Mouse (Mus musculus) neural tube, embryonic 14.5 days (tissue): ENCODE data around the gene Mrps31. TPM values are rescaled to one million over a fixed set of nuclear protein-coding genes. Genes with fewer than 3 reads are reported as not detected.

ENCODE experiments used
- ATAC-seq: fragments of 200-750 bp; cut with Nextera tagmentation; 2 replicates; pipeline ENCODE4 v1.8.0; 2017; ENCODE audit warnings: low read depth, mild to moderate bottlenecking, moderate TSS enrichment, moderate library complexity
- H3K27ac ChIP-seq: fragments of 300-500 bp; sonication (generic); 2 replicates; pipeline ENCODE4 v1.5.1; 2014; ENCODE audit warnings: low read depth, mild to moderate bottlenecking, control low read depth, low read length, moderate library complexity, mixed read lengths
- H3K27me3 ChIP-seq: fragments of 300-500 bp; sonication (generic); 2 replicates; pipeline ENCODE4 v1.6.1; 2014; ENCODE audit warnings: low read length; ENCODE audit not compliant: control insufficient read depth, insufficient read depth
- H3K36me3 ChIP-seq: fragments of 300-500 bp; sonication (generic); 2 replicates; pipeline ENCODE4 v1.6.1; 2014; ENCODE audit warnings: low read length, mixed read lengths; ENCODE audit not compliant: control insufficient read depth, insufficient read depth
- H3K4me1 ChIP-seq: fragments of 300-500 bp; sonication (generic); 2 replicates; pipeline ENCODE4 v1.6.1; 2014; ENCODE audit warnings: low read length; ENCODE audit not compliant: control insufficient read depth, insufficient read depth
- H3K4me2 ChIP-seq: fragments of 300-500 bp; sonication (generic); 2 replicates; pipeline ENCODE4 v1.6.1; 2014; ENCODE audit warnings: mild to moderate bottlenecking, low read depth, low read length, control low read depth
- H3K4me3 ChIP-seq: fragments of 300-500 bp; sonication (generic); 2 replicates; pipeline ENCODE4 v1.5.1; 2014; ENCODE audit warnings: low read depth, low read length, control low read depth, mixed read lengths
- H3K9ac ChIP-seq: fragments of 300-500 bp; sonication (generic); replicated peaks from 2 replicates; pipeline ENCODE4 v1.6.1; 2014; ENCODE audit warnings: low read depth, mild to moderate bottlenecking, control low read depth, low read length, mixed read lengths
- H3K9me3 ChIP-seq: fragments of 300-500 bp; sonication (generic); 2 replicates; pipeline ENCODE4 v1.6.1; 2016; ENCODE audit warnings: low read length; ENCODE audit not compliant: control insufficient read depth
- WGBS: fragments of 180-500 bp; shearing (Covaris S2); extraction: QIAGEN DNeasy Blood & Tissue Kit; methylation state at CpG from one replicate; pipeline ENCODE4 v1.1.7; 2014; 5-methylcytosine and 5-hydroxymethylcytosine counted together
- polyA plus RNA-seq: library from polyadenylated mRNA; unstranded; fragments of >200 nt; fragmentation: Nextera tagmentation; extraction: Ambion mirVana; gene quantifications from 2 replicates; pipeline ENCODE4 v1.2.1, GENCODE M21; 2014

The Mrps31 gene
- polyA plus RNA-seq, 1 experiment from 2014 or later: 35.8 TPM

DNA sequence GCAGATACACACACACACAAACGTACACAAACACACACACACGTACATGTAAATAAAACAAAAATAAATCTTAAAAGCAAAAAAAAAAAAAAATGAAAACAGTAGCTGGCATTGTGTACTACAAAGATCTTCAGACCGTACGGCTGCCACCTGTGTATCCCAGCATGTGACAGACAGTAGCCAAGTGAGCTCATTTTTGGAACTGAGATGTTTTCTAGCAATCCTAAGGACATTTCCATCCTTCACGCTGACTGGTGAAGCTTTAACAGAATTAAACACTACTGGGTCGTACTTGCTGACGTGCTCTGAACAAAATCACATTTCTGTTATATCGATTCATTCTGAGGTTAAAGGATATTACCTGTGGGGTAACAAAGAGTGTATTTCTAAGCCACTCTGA lies 15.9 kb upstream of the Mrps31 start:
- no peak for ATAC-seq
- Histone ChIP-seq H3K4me1 (peaks cover 6% of the 10 kb centered on the region; the same call in 1 of the 2 replicates), H3K27me3 (no peaks in the 10 kb centered on the region), H3K27ac (no peak overlapping the region), H3K9ac (no peak overlapping the region), H3K36me3 (no peaks in the 10 kb centered on the region), H3K4me2 (no peak overlapping the region), H3K4me3 (no peak overlapping the region), H3K9me3 (no peaks in the 10 kb centered on the region)
- 97% methylated on average over 8 of the region's 8 CpGs for WGBS

- Histone ChIP-seq H3K27me3 (no peaks in the 10 kb centered on the region), H3K9ac (peak overlapping the region; percentile 64), H3K9me3 (no peaks in the 10 kb centered on the region), H3K4me3 (peak overlapping the region; percentile 67), H3K4me1 (peaks cover 6% of the 10 kb centered on the region; the same call in 1 of the 2 replicates), H3K36me3 (no peaks in the 10 kb centered on the region), H3K4me2 (peak overlapping the region; percentile 85), H3K27ac (peak overlapping the region; percentile 62)
- ATAC-seq: no peak
- WGBS: under 1% methylated on average over 13 of the region's 13 CpGs
Observed at GRCm38 (mm10) chr8:22397811-22398141, 13.4 kb upstream of the Mrps31 start.

- ATAC-seq: peak; percentile 92
- Histone ChIP-seq H3K9me3 (no peaks in the 10 kb centered on the region), H3K36me3 (no peaks in the 10 kb centered on the region), H3K4me3 (peak within 1 kb of the TSS; percentile 67), H3K9ac (peak within 1 kb of the TSS; percentile 64), H3K4me1 (peaks cover 6% of the 10 kb centered on the region; the same call in 1 of the 2 replicates), H3K4me2 (peak within 1 kb of the TSS; percentile 85), H3K27me3 (no peaks in the 10 kb centered on the region), H3K27ac (peak within 1 kb of the TSS; percentile 62)
- 2% methylated on average over 73 of the region's 77 CpGs for WGBS
Observed at GRCm38 (mm10) chr8:22398142-22398951, 12.8 kb upstream of the Mrps31 start, which contains the start of gene Slc25a15. TSS of gene Slc25a15 (minus strand) at chr8:22398597.

DNA sequence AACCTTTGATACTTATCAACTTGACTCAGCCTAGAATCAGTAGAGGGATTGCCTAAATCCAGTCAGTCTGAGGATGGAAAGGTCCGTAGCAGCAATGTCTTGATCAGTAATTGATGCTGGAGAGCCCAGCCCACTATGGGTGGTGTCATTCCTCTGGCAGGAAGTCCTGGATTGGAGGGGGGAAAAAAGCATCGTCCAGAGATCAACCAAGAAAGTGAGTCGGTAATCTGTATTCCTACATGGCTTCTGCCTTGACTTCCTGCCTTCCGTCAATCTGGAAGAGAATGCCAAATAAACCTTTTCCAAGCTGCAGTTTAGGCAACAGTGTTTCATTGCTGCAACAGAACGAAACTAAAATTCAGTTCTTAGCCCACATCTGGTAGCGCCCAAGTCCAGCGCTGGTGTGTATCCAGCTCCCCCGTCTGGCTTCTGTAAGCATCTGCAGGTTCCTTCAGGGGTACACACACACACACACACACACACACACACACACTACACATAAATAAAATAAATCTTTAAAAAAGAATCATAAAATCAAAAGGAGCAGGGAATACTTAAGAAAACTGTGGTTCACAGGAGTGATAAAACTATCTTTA lies 11.8 kb upstream of the Mrps31 start:
- H3K27me3 ChIP-seq: no peaks in the 10 kb centered on the region
- no peaks in the 10 kb centered on the region for H3K36me3 ChIP-seq
- peak overlapping the region; percentile 67 for H3K4me3 ChIP-seq
- no peaks in the 10 kb centered on the region for H3K9me3 ChIP-seq
- no peak for ATAC-seq
- 0 out of 2 replicates have a peak overlapping the region, but pooled peaks have one; percentile 64 for H3K9ac ChIP-seq
- 91% methylated on average over 8 of the region's 8 CpGs for WGBS
- H3K4me2 ChIP-seq: peak overlapping the region; percentile 85
- H3K27ac ChIP-seq: no peak overlapping the region
- H3K4me1 ChIP-seq: peaks cover 6% of the 10 kb centered on the region; the same call in 1 of the 2 replicates

GRCm38 (mm10) chr8:22400593-22400992 lies 10.6 kb upstream of the Mrps31 start:
- Histone ChIP-seq H3K4me1 (peaks cover 6% of the 10 kb centered on the region; the same call in 1 of the 2 replicates), H3K9ac (no peak overlapping the region), H3K27ac (no peak overlapping the region), H3K9me3 (no peaks in the 10 kb centered on the region), H3K27me3 (no peaks in the 10 kb centered on the region), H3K4me2 (no peak overlapping the region), H3K4me3 (no peak overlapping the region), H3K36me3 (no peaks in the 10 kb centered on the region)
- ATAC-seq: no peak
- 93% methylated on average over 4 of the region's 4 CpGs for WGBS

- no peak overlapping the region for H3K4me2 ChIP-seq
- no peak overlapping the region for H3K9ac ChIP-seq
- no peaks in the 10 kb centered on the region for H3K36me3 ChIP-seq
- H3K27me3 ChIP-seq: no peaks in the 10 kb centered on the region
- no peak for ATAC-seq
- H3K4me3 ChIP-seq: no peak overlapping the region
- 96% methylated on average over 2 of the region's 2 CpGs for WGBS
- H3K9me3 ChIP-seq: no peaks in the 10 kb centered on the region
- H3K4me1 ChIP-seq: no peaks in the 10 kb centered on the region
- no peak overlapping the region for H3K27ac ChIP-seq
Observed at GRCm38 (mm10) chr8:22403235-22403634, 7.9 kb upstream of the Mrps31 start.

DNA sequence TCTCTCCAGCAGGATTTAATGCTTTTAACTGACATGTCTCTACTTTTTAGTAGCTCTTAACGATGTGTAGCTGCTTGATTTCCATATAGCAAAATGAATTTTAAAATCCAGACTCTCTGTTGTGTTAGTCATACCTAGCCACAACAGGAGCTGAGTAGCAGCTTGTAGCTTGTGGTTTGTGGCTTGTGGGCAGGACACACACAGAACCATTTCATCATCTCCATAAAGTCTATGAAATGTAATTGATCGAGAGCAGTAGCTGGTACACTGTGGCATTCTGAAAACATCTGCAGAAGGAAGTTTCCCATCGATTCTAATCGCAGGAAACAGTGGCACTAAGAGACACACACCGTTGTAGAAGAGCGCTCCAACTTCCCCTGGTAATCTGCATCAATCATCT lies 5.4 kb upstream of the Mrps31 start:
- ATAC-seq: no peak
- Histone ChIP-seq H3K27ac (no peak overlapping the region), H3K4me2 (no peak overlapping the region), H3K4me3 (no peak overlapping the region), H3K9me3 (no peaks in the 10 kb centered on the region), H3K27me3 (no peaks in the 10 kb centered on the region), H3K4me1 (no peaks in the 10 kb centered on the region), H3K9ac (no peak overlapping the region), H3K36me3 (no peaks in the 10 kb centered on the region)
- 81% methylated on average over 6 of the region's 6 CpGs for WGBS

GRCm38 (mm10) chr8:22410688-22411281 lies 376 bp upstream of the Mrps31 start:
- peak overlapping the region; percentile 52 for H3K4me2 ChIP-seq
- H3K27me3 ChIP-seq: no peaks in the 10 kb centered on the region
- H3K4me3 ChIP-seq: peak overlapping the region; percentile 53
- no peaks in the 10 kb centered on the region for H3K9me3 ChIP-seq
- H3K4me1 ChIP-seq: peaks cover 6% of the 10 kb centered on the region
- peak overlapping the region; percentile 65 for H3K9ac ChIP-seq
- ATAC-seq: peak; percentile 44
- peaks cover 4% of the 10 kb centered on the region; the same call in 1 of the 2 replicates for H3K36me3 ChIP-seq
- 0 out of 2 replicates have a peak overlapping the region, but pooled peaks have one; percentile 49 for H3K27ac ChIP-seq
- 16% methylated on average over 16 of the region's 16 CpGs for WGBS

- H3K27ac ChIP-seq: no peak overlapping the region
- peak overlapping the region; percentile 53 for H3K4me3 ChIP-seq
- H3K4me2 ChIP-seq: peak overlapping the region; percentile 52
- peaks cover 14% of the 10 kb centered on the region; the same call in 1 of the 2 replicates for H3K36me3 ChIP-seq
- peak overlapping the region; percentile 65; the same call in 1 of the 2 replicates for H3K9ac ChIP-seq
- no peaks in the 10 kb centered on the region for H3K9me3 ChIP-seq
- no peak for ATAC-seq
- no peaks in the 10 kb centered on the region for H3K27me3 ChIP-seq
- peaks cover 6% of the 10 kb centered on the region for H3K4me1 ChIP-seq
- 23% methylated on average over 8 of the region's 8 CpGs for WGBS
Observed at GRCm38 (mm10) chr8:22411971-22412370, 810 bp downstream of the Mrps31 start.
